7 mouse cellular contexts compared by ENCODE assay signal in genomic region chr8:11635611-11636081, GRCm38 (mm10). TPM values are rescaled to one million over a fixed set of nuclear protein-coding genes. Genes with fewer than 3 reads are reported as not detected.
DNase-seq lines count a peak whose midpoint lies in the region; ATAC-seq lines count a peak whose summit lies in the region.

TSS of gene Ankrd10 (minus strand) at chr8:11635757.

- WGBS in intestine, embryonic 15.5 days = under 1% methylated on average over 40 of the region's 40 CpGs
- under 1% methylated on average over 40 of the region's 40 CpGs for WGBS in midbrain, embryonic 10.5 days

- H3K27me3 ChIP-seq in intestine, embryonic 15.5 days (replicated peaks) = no peaks in the 10 kb centered on the region
- H3K27me3 ChIP-seq in midbrain, embryonic 10.5 days (ENCODE audit: low read depth, poor library complexity, severe bottlenecking) = no peaks in the 10 kb centered on the region

- peak; percentile 94 for ATAC-seq in intestine, embryonic 15.5 days

- H3K4me3 ChIP-seq in intestine, embryonic 15.5 days (replicated peaks) = peak within 1 kb of the TSS; percentile 94
- peak within 1 kb of the TSS; percentile 95 for H3K4me3 ChIP-seq in midbrain, embryonic 10.5 days

- no peaks in the 10 kb centered on the region for H3K9me3 ChIP-seq in intestine, embryonic 15.5 days
- H3K9me3 ChIP-seq in midbrain, embryonic 10.5 days (replicated peaks) = no peaks in the 10 kb centered on the region

- H3K9ac ChIP-seq in intestine, embryonic 15.5 days = peak within 1 kb of the TSS; percentile 90

- peak; percentile 99 for DNase-seq in adrenal gland, adult 2 months
- peak; percentile 93 for DNase-seq in embryo, embryonic 11.5 days (ENCODE audit: low read depth, low spot score)
- DNase-seq in gastrocnemius, postnatal 36 days = peak; percentile 95 to 96
- peak; percentile 97 to 98 for DNase-seq in left cerebral cortex, postnatal 25 days (ENCODE audit: low spot score in 2 of 2)
- DNase-seq in midbrain, embryonic 10.5 days (ENCODE audit: low spot score) = peak; percentile 97
- peak; percentile 88 for DNase-seq in right cerebral cortex, postnatal 4 days

- peak within 1 kb of the TSS; percentile 99 for H3K27ac ChIP-seq in intestine, embryonic 15.5 days
- H3K27ac ChIP-seq in midbrain, embryonic 10.5 days (replicated peaks) = peak within 1 kb of the TSS; percentile 100

- intact Hi-C loops in gastrocnemius, postnatal 36 days (cut with DNase I) = loop anchor here (2.0 kb wide), 1 partner anchor 57 kb away; no protein-coding TSS in a partner anchor
- intact Hi-C loops in left cerebral cortex, postnatal 25 days (cut with DNase I) = loop anchor here (1.0 to 5.0 kb wide), 3 partner anchors 67 to 93 kb away; partner anchors contain the start of gene 1700016D06Rik

- peak within 1 kb of the TSS; percentile 64 for H3K4me2 ChIP-seq in intestine, embryonic 15.5 days (replicated peaks)

- peaks cover 27% of the 10 kb centered on the region for H3K4me1 ChIP-seq in intestine, embryonic 15.5 days (replicated peaks)
- peaks cover 36% of the 10 kb centered on the region for H3K4me1 ChIP-seq in midbrain, embryonic 10.5 days

- peaks cover 11% of the 10 kb centered on the region; the same call in 1 of the 2 replicates for H3K36me3 ChIP-seq in intestine, embryonic 15.5 days
- H3K36me3 ChIP-seq in midbrain, embryonic 10.5 days = peaks cover 40% of the 10 kb centered on the region

RNA-seq across cellular contexts. Expression of gene Ankrd10, which starts in this region (rescaled TPM):
- 10 to 100 TPM; 36.0 to 44.7 TPM for total RNA-seq in adrenal gland, adult 2 months (2021)
- 73.3 and 75.3 TPM in 2 replicates for polyA plus RNA-seq in adrenal gland, adult 2 months (2012; rRNA removed)
- total RNA-seq in gastrocnemius, postnatal 36 days (2021) = 10 to 100 TPM; 15.8 to 17.7 TPM
- polyA plus RNA-seq in intestine, embryonic 15.5 days (2015; fragmentation: Nextera tagmentation; extraction: Ambion mirVana) = 79.1 and 79.9 TPM in 2 replicates
- 10 to 100 TPM; 44.9 to 59.9 TPM for total RNA-seq in left cerebral cortex, postnatal 25 days (2021)
- polyA plus RNA-seq in midbrain, embryonic 10.5 days (2016; fragmentation: Nextera tagmentation; extraction: Ambion mirVana) = 99.9 and 103 TPM in 2 replicates

Comparison
In these comparisons a context has a peak if more than half of its experiments do, and no peak if none do; other contexts are left out.
1. Peak in every context shown above with its lines: DNase-seq, ATAC-seq, H3K4me3 ChIP-seq and H3K27ac ChIP-seq.